Mouse (Mus musculus) brain, embryonic 14.5 days (tissue): ENCODE results near the gene Thsd7b.

ENCODE experiments used
- CTCF ChIP-seq: fragments of 200-500 bp; IDR thresholded peaks from 2 replicates; pipeline ENCODE4 v1.5.1; 2012; ENCODE audit warnings: inconsistent platforms, mild to moderate bottlenecking, moderate library complexity, borderline replicate concordance; ENCODE audit not compliant: insufficient read depth, insufficient read length; ENCODE audit errors: extremely low read depth
- POLR2A ChIP-seq: fragments of 200-500 bp; IDR thresholded peaks from 2 replicates; pipeline ENCODE4 v1.6.1; 2012; ENCODE audit warnings: mild to moderate bottlenecking, inconsistent platforms, borderline replicate concordance; ENCODE audit not compliant: poor library complexity, insufficient read depth, insufficient read length, severe bottlenecking; ENCODE audit errors: extremely low read depth

GRCm38 (mm10) chr1:129562707-129563106 lies 289.6 kb downstream of the Thsd7b start:
- TF ChIP-seq CTCF (no peak), POLR2A (no peak)
